Mouse (Mus musculus): ENCODE results near the gene Iscu. TPM values are rescaled to one million over a fixed set of nuclear protein-coding genes. Genes with fewer than 3 reads are reported as not detected.

Iscu gene
- polyA plus RNA-seq, 1 experiment, result 136 TPM

DNA sequence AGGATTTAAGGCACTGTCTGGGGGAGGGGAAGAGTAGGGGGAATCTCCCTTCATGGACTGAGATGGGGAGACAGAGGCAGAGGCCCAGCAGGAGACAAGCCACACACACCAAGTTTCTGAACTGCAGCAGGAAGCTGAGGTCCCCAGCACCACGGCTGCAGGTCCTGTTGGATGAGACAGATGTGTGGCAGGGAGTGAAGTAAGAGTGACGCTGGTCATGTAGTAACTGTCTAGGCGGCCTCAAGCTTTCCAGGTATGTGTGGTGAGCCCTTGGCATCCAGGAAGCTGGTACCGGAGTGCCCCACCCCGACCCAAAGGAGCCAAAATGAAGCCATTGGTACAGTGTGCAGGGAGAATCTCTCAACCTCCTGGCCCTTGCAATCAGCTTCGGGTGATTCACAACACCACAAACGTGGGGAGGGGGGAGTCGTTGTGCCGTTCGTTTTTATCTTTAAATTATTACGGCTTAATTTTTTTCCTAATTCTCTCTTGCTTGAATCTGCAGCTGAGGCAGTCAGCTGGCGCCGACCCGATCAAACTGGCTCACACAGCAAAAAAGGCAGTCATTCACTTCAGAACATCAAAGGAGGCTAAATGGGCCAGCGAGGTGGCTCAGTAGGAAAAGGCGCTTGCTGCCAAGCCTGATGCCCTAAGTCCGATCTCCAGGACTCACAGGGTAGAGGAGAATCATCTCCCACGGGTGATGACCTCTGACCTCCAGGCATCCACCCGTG, 24.8 kb downstream of the Iscu start:
- Histone ChIP-seq H3K4me1 (ENCODE audit: control insufficient read depth, insufficient read depth, low read length) (no peaks in the 10 kb centered on the region), H3K36me3 (ENCODE audit: control insufficient read depth, insufficient read depth, low read length) (no peaks in the 10 kb centered on the region), H3K27me3 (ENCODE audit: control insufficient read depth, insufficient read depth, low read length) (no peaks in the 10 kb centered on the region), H3K4me3 (ENCODE audit: control insufficient read depth, low read depth, low read length) (no peak overlapping the region), H3K27ac (ENCODE audit: control insufficient read depth, insufficient read depth, low read depth, low read length) (no peak overlapping the region)
- TF ChIP-seq CTCF (IDR thresholded peaks at IDR 0.05; ENCODE audit: control insufficient read depth, insufficient read depth, insufficient replicate concordance, low read depth, low read length), result no peak
- TF ChIP-seq POLR2A (IDR thresholded peaks at IDR 0.05; ENCODE audit: control insufficient read depth, low read depth, low read length), result no peak

DNA sequence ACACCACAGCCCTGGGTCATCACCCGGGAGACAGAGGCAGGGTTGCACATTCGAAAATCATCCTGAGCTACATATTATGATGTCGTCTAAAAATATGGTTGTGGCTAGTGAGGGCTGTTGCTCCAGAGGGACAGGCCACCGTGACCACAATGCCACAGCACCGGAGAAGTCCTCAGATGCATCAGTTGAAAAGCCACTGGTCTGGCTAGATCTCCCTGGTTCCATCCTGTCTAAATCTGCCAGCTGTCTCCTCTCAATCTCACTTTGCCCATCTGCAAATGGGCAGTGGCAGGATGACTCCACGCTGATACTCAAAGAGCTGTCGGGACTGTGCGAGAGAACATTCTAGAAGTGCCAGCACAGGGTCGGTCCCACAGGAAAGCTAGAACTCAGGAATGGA, 26.0 kb downstream of the Iscu start:
- H3K4me1 ChIP-seq (ENCODE audit: control insufficient read depth, insufficient read depth, low read length), result no peaks in the 10 kb centered on the region
- TF ChIP-seq POLR2A (IDR thresholded peaks at IDR 0.05; ENCODE audit: control insufficient read depth, low read depth, low read length), result no peak
- no peak overlapping the region for H3K4me3 ChIP-seq (ENCODE audit: control insufficient read depth, low read depth, low read length)
- no peaks in the 10 kb centered on the region for H3K36me3 ChIP-seq (ENCODE audit: control insufficient read depth, insufficient read depth, low read length)
- no peak overlapping the region for H3K27ac ChIP-seq (ENCODE audit: control insufficient read depth, insufficient read depth, low read depth, low read length)
- H3K27me3 ChIP-seq (ENCODE audit: control insufficient read depth, insufficient read depth, low read length), result no peaks in the 10 kb centered on the region

DNA sequence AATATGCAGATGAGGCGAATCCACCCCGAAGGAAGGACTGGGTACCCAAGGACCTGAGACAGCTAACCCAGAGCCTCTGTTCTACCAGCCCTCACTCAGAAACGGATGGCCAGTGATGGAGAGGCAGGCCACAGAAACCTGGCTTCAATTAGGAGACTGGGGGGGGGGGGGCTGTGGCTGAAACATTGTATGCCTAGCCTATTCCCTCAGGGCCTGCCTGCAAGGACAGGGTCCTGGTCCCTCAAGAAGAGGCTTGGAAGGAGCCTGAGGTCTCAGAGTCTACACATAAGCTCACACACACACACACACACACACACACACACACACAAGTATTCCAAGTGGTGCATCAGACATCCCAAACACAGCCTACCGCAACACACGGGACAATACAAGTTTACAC, 27.1 kb downstream of the Iscu start:
- Histone ChIP-seq H3K4me1 (ENCODE audit: control insufficient read depth, insufficient read depth, low read length) (no peaks in the 10 kb centered on the region), H3K27me3 (ENCODE audit: control insufficient read depth, insufficient read depth, low read length) (no peaks in the 10 kb centered on the region), H3K27ac (ENCODE audit: control insufficient read depth, insufficient read depth, low read depth, low read length) (no peak overlapping the region), H3K36me3 (ENCODE audit: control insufficient read depth, insufficient read depth, low read length) (no peaks in the 10 kb centered on the region), H3K4me3 (ENCODE audit: control insufficient read depth, low read depth, low read length) (no peak overlapping the region)
- TF ChIP-seq POLR2A (IDR thresholded peaks at IDR 0.05; ENCODE audit: control insufficient read depth, low read depth, low read length), result no peak
- TF ChIP-seq CTCF (IDR thresholded peaks at IDR 0.05; ENCODE audit: control insufficient read depth, insufficient read depth, insufficient replicate concordance, low read depth, low read length), result no peak

DNA sequence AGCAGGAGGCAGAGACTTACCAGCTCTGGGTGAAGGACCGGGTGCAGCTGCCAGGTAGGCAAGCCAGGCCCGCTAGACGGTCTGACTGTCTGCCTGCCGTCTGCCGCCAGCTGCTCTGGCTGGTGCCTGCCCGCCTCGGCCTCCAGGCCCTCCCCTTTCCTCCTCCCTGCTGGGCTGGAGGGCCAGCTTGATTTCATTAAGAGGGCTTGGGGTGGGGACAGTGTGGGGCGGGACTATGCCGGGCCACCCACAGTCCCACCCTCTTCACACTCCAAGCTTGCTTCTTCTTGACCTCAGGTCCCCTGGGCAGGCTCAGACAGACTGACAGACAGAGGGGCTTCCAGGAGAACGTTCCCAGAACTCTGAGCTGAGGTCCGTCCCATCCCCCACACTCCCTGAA, 27.7 kb downstream of the Iscu start, which contains the start of gene Tmem119:
Tmem119 (minus strand) TSS at position 237 of the 400 bp plus-strand sequence.
- Histone ChIP-seq H3K27ac (ENCODE audit: control insufficient read depth, insufficient read depth, low read depth, low read length) (no peak within 1 kb of the TSS), H3K4me1 (ENCODE audit: control insufficient read depth, insufficient read depth, low read length) (no peaks in the 10 kb centered on the region), H3K36me3 (ENCODE audit: control insufficient read depth, insufficient read depth, low read length) (no peaks in the 10 kb centered on the region)

DNA sequence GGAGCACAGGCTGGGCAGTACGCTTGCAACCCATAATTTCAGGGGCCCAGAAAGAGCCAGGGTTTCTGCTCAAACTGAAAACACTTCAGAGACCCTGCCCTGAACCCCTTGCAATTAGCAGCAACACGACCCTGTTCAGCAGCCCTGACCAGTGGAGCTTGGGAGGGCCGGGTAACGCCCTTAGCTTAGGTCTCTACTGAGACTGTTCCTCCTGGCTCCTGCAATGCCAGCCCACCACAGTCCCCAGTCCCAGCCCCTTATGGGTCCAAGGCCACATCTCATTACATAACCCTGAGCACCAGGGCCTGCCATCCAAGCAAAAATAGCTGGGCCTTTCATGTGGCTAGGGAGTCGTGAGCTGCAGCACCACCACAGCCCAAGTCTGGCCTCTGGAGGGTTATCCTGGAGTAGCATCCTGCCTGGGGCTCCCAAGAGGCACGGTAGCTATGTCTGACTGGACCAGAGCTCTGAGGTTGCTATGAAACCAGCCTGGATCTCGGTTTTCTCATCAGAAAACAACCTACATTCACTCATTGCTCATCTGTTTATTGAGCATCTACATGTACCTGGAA, 31.9 kb downstream of the Iscu start:
- TF ChIP-seq POLR2A (IDR thresholded peaks at IDR 0.05; ENCODE audit: control insufficient read depth, low read depth, low read length), result no peak
- no peak for TF ChIP-seq CTCF (IDR thresholded peaks at IDR 0.05; ENCODE audit: control insufficient read depth, insufficient read depth, insufficient replicate concordance, low read depth, low read length)
- H3K36me3 ChIP-seq (ENCODE audit: control insufficient read depth, insufficient read depth, low read length), result no peaks in the 10 kb centered on the region
- H3K4me1 ChIP-seq (ENCODE audit: control insufficient read depth, insufficient read depth, low read length), result no peaks in the 10 kb centered on the region
- H3K27ac ChIP-seq (ENCODE audit: control insufficient read depth, insufficient read depth, low read depth, low read length), result no peak overlapping the region
- H3K27me3 ChIP-seq (ENCODE audit: control insufficient read depth, insufficient read depth, low read length), result no peaks in the 10 kb centered on the region
- no peak overlapping the region for H3K4me3 ChIP-seq (ENCODE audit: control insufficient read depth, low read depth, low read length)

More for the DNA sequence above, 27.7 kb downstream of the Iscu start, which contains the start of gene Tmem119:
- H3K27me3 ChIP-seq (ENCODE audit: control insufficient read depth, insufficient read depth, low read length), result no peaks in the 10 kb centered on the region
- TF ChIP-seq CTCF (IDR thresholded peaks at IDR 0.05; ENCODE audit: control insufficient read depth, insufficient read depth, insufficient replicate concordance, low read depth, low read length) (no peak), POLR2A (IDR thresholded peaks at IDR 0.05; ENCODE audit: control insufficient read depth, low read depth, low read length) (no peak)
- H3K4me3 ChIP-seq (ENCODE audit: control insufficient read depth, low read depth, low read length), result no peak within 1 kb of the TSS

DNA sequence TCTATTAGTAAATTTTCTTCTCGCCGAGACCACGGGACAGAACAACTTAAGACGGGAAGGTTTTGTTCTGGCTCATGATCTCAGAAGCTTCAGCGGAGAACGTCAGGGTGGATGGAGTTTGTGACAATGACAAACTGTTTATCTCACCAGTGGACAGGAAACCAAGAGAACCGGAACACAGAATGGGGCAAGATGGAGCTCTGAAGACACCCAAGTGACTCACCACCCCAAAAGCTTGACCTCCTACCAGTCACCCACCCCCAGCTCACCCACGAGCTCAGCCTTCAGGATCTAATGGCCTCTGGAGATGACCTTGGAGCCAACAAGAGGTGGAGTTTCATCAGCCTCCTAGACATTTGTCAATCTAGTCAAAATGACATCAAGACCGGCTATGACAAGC, 32.8 kb downstream of the Iscu start:
- Histone ChIP-seq H3K36me3 (ENCODE audit: control insufficient read depth, insufficient read depth, low read length) (no peaks in the 10 kb centered on the region), H3K27ac (ENCODE audit: control insufficient read depth, insufficient read depth, low read depth, low read length) (no peak overlapping the region), H3K27me3 (ENCODE audit: control insufficient read depth, insufficient read depth, low read length) (no peaks in the 10 kb centered on the region), H3K4me3 (ENCODE audit: control insufficient read depth, low read depth, low read length) (no peak overlapping the region), H3K4me1 (ENCODE audit: control insufficient read depth, insufficient read depth, low read length) (no peaks in the 10 kb centered on the region)
- TF ChIP-seq CTCF (IDR thresholded peaks at IDR 0.05; ENCODE audit: control insufficient read depth, insufficient read depth, insufficient replicate concordance, low read depth, low read length) (no peak), POLR2A (IDR thresholded peaks at IDR 0.05; ENCODE audit: control insufficient read depth, low read depth, low read length) (no peak)

DNA sequence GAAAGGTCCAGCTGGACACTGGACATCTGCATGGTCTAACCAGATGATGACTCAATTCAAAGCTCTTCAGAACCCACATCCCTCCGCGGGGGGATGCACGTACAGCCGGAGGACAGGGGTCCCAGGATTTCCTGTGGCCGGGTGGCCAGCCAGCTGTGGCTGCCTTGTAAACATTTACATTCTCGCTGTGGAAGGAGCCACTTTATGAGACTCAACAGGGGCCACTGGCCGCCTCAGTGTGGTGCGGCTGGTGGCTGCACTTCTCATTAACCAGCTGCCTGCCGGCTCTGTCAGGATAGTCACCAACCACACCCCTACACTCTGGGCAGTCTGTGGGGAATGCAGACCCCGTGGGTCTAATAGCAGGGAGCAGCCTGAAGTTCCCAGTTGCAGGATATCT, 33.9 kb downstream of the Iscu start:
- Histone ChIP-seq H3K4me3 (ENCODE audit: control insufficient read depth, low read depth, low read length) (no peak overlapping the region), H3K27ac (ENCODE audit: control insufficient read depth, insufficient read depth, low read depth, low read length) (no peak overlapping the region), H3K27me3 (ENCODE audit: control insufficient read depth, insufficient read depth, low read length) (no peaks in the 10 kb centered on the region), H3K4me1 (ENCODE audit: control insufficient read depth, insufficient read depth, low read length) (no peaks in the 10 kb centered on the region), H3K36me3 (ENCODE audit: control insufficient read depth, insufficient read depth, low read length) (no peaks in the 10 kb centered on the region)
- no peak for TF ChIP-seq CTCF (IDR thresholded peaks at IDR 0.05; ENCODE audit: control insufficient read depth, insufficient read depth, insufficient replicate concordance, low read depth, low read length)
- TF ChIP-seq POLR2A (IDR thresholded peaks at IDR 0.05; ENCODE audit: control insufficient read depth, low read depth, low read length), result no peak
